Mouse (Mus musculus) liver, embryonic 14.5 days (tissue): ENCODE results near the gene Wdr34.

ENCODE experiments used
- CTCF ChIP-seq: IDR thresholded peaks from 2 replicates; pipeline ENCODE4 v1.5.1; 2016; ENCODE audit warnings: antibody characterized with exemption, low read depth, control low read depth
- EP300 ChIP-seq: IDR thresholded peaks from 2 replicates; pipeline ENCODE4 v1.6.1; 2016; ENCODE audit warnings: antibody characterized with exemption, low read depth

- TF ChIP-seq CTCF, result no peak
- TF ChIP-seq EP300, result no peak
Measured at GRCm38 (mm10) chr2:30032957-30033356, 15.7 kb downstream of the Wdr34 start.
